Mouse (Mus musculus): ENCODE measurements around the gene Mrpl10.

The Mrpl10 gene

GRCm38 (mm10) chr11:97025721-97026344 lies 15.5 kb upstream of the Mrpl10 start:
- DNase-seq (ENCODE audit: extremely low spot score, low spot score): peak; percentile 94

- peak; percentile 96 for DNase-seq (ENCODE audit: extremely low spot score, low spot score)
Observed at GRCm38 (mm10) chr11:97029686-97030417, 11.5 kb upstream of the Mrpl10 start, which contains the start of gene Scrn2. Gene Scrn2 (plus strand): TSS chr11:97029938.

GRCm38 (mm10) chr11:97030426-97030825 lies 10.9 kb upstream of the Mrpl10 start:
- no peak for DNase-seq (ENCODE audit: extremely low spot score, low spot score)

- no peak for DNase-seq (ENCODE audit: extremely low spot score, low spot score)
Observed at GRCm38 (mm10) chr11:97031977-97032376, 9.4 kb upstream of the Mrpl10 start.

- no peak for DNase-seq (ENCODE audit: extremely low spot score, low spot score)
Observed at GRCm38 (mm10) chr11:97032499-97032898, 8.9 kb upstream of the Mrpl10 start.

GRCm38 (mm10) chr11:97033781-97034180 lies 7.6 kb upstream of the Mrpl10 start:
- DNase-seq (ENCODE audit: extremely low spot score, low spot score): no peak

- no peak for DNase-seq (ENCODE audit: extremely low spot score, low spot score)
Observed at GRCm38 (mm10) chr11:97036141-97036540, 5.2 kb upstream of the Mrpl10 start.

GRCm38 (mm10) chr11:97038881-97039280 lies 2.5 kb upstream of the Mrpl10 start:
- DNase-seq (ENCODE audit: extremely low spot score, low spot score): no peak

- DNase-seq (ENCODE audit: extremely low spot score, low spot score): no peak
Observed at GRCm38 (mm10) chr11:97040301-97041021, 899 bp upstream of the Mrpl10 start.

- DNase-seq (ENCODE audit: extremely low spot score, low spot score): no peak
Observed at GRCm38 (mm10) chr11:97044902-97045301, 3.5 kb downstream of the Mrpl10 start.

- no peak for DNase-seq (ENCODE audit: extremely low spot score, low spot score)
Observed at GRCm38 (mm10) chr11:97045861-97046260, 4.5 kb downstream of the Mrpl10 start.

- no peak for DNase-seq (ENCODE audit: extremely low spot score, low spot score)
Observed at GRCm38 (mm10) chr11:97048090-97048650, 6.8 kb downstream of the Mrpl10 start.

GRCm38 (mm10) chr11:97049492-97050085 lies 8.2 kb downstream of the Mrpl10 start:
- DNase-seq (ENCODE audit: extremely low spot score, low spot score): no peak

- peak; percentile 51 for DNase-seq (ENCODE audit: extremely low spot score, low spot score)
Observed at GRCm38 (mm10) chr11:97050216-97050943, 9.0 kb downstream of the Mrpl10 start, which contains the start of gene Osbpl7. Gene Osbpl7 (plus strand): TSS chr11:97050628.

GRCm38 (mm10) chr11:97050944-97051586 lies 9.7 kb downstream of the Mrpl10 start:
- DNase-seq (ENCODE audit: extremely low spot score, low spot score): no peak

GRCm38 (mm10) chr11:97052219-97052646 lies 10.9 kb downstream of the Mrpl10 start:
- no peak for DNase-seq (ENCODE audit: extremely low spot score, low spot score)

- DNase-seq (ENCODE audit: extremely low spot score, low spot score): no peak
Observed at GRCm38 (mm10) chr11:97063274-97063920, 22.0 kb downstream of the Mrpl10 start.

- DNase-seq (ENCODE audit: extremely low spot score, low spot score): no peak
Observed at GRCm38 (mm10) chr11:97063921-97064295, 22.5 kb downstream of the Mrpl10 start.

GRCm38 (mm10) chr11:97065538-97066295 lies 24.4 kb downstream of the Mrpl10 start:
- no peak for DNase-seq (ENCODE audit: extremely low spot score, low spot score)
